Mouse (Mus musculus) B cell, adult 2 months (primary cell): ENCODE results near the gene Actl11.
A peak's percentile ranks its signal among the peaks of the same experiment; 100 is the strongest.

Source experiments
- DNase-seq, 2 experiments: peaks; one replicate each; pipeline ENCODE4 v3.0.0; 2022

Actl11 gene

GRCm38 (mm10) chr9:107923021-107923420, 5.2 kb upstream of the Actl11 start:
- peak; percentile 46 to 48 for DNase-seq

DNA sequence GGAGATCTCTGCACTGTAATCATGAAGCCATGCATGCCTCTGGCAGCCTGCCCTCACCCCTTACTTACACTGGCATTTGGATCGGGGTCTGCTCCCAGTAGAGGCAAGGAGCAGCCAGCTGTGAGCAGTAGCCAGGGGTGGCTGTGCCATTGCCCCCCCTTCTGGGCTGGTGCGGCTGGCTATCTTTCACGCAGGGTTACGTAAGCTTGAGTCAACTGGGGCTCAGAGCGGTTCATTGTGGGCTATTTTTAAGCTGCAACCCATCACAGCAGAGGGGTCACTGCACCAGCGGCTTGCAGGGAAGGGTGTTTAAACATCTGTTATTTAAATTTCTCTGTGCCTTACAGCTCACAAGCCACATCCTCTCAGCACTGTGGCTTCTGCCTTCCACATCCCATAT, 4.3 kb upstream of the Actl11 start:
- no peak for DNase-seq

DNA sequence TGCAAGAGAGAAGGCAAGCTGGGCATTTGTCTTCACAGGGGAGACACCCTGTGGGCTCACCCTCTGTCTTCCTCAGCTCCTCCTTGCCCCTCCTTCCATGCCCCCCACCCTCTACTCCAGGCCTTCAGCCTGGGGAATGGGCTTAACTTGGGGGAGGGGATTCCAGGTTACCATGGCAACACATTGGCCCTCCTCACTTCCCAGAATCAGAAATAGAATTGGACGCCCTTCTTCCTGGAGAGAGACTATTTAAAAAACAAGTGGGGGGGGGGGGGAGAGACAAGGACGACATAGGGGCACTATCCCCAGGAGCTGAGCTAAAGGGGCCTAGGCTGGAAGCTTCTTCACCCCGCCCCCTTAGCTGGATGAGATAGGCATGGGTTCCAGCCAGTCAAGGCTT, 3.0 kb upstream of the Actl11 start:
- no peak for DNase-seq

DNA sequence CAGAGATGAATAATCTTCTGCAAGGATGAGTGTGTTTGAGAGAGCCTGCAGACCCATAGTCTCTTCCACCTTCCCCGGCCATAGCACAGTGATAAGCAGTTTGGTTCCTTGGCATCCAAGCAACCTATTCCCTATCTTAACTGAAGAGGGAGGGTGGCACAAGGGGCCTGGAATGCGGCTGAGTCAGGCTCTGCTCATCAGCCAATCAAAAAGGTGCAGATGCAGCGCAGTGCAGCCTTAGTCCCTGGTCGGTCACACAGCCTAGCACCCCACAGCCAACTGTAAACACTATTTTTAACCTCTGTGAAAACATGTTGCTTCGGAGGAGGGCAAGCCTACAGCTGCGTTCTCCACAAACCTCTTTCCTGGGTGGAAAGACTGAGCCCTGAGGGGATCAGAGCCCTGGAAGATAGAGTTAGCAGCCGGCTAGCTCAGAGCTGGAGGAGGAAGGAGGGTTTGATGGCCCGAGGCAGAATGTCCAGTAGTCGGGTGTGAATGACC, 1.3 kb upstream of the Actl11 start:
- no peak for DNase-seq

DNA sequence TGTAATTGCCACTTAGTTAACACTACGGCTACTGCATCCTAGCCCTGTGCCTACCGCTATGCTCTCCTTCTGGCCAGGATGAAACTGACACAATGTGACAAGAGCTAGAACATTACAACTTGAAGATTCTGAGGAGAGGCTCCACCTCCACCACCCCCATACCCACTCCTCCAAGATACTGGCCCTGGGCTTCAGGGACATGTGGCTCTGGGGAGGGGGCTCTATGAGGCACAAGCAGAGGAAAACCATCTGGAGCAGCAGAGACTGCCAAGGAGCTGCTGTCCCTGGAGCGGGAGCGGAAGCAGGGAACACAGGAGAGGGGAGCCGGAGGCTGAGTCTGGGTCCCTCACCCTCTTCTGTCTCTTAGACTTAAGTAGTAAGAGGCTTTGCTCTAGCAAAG, 520 bp upstream of the Actl11 start:
- DNase-seq, result no peak

DNA sequence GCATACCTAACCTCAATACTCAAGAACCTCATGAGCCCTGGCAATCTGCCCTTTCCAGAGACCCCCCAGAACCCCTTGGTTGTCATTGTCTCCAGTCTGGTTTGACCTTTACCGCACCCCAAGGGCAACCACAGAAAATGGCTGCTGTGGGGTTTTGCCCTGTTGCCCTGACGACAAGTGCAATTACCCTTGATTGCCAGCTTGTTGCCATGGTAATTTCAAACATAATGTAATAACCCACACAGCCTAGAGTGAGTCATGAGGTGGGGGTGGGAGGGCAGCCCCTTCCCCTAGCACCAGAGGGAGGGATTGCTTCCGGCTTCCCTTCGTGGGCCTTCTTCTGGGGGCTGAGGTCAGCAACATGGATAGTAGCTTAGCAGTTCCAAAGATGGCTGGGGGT, 4.0 kb downstream of the Actl11 start:
- DNase-seq, result no peak

GRCm38 (mm10) chr9:107934146-107934545, 5.9 kb downstream of the Actl11 start:
- DNase-seq, result peak; percentile 7 to 16

DNA sequence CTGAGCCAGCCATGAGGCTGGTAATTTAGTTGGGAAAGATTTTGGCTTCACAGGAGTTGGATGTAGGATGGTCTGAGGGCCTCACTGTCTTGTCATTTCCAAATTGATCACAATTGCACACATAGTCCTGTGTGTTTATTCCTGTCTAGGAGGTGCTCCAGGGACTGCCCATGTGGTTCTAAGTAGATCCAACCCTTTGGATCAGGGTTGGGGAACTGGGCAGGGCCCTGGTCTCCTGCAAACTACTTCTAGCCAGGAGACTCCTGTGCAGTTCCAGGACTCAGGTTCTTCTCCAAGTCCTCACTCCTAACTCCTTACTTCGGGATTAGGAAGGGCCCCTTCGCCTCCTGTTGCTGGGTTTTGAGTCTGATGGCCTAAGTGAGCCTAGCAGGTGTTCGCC, 7.1 kb downstream of the Actl11 start, which contains the start of gene Camkv:
Camkv (plus strand) TSS at position 301 of the 400 bp plus-strand sequence.
- DNase-seq, result peak in 1 of 2 experiments; percentile 4

DNA sequence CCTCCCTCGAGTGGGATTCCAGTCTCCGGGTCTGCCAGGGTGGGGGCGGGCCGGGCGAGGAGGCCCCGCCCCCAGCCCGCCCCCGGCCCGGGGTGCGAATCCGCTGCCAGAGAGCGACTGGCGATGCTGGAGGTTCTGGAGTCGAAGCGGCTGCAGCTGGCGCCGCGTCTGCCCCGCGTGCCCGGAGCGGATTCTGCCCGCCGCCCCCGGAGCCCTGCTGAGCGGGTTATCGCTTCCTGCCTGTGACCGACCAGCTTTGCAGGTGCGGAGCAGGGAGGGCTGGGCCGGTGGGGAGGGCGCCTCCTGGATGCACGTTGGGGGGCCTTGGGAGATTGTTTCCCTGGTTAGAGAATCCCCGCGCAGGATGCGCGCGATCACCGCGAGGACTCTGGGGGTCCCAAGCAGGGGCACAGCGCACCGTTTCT, 7.5 kb downstream of the Actl11 start:
- DNase-seq, result peak; percentile 57 to 59

DNA sequence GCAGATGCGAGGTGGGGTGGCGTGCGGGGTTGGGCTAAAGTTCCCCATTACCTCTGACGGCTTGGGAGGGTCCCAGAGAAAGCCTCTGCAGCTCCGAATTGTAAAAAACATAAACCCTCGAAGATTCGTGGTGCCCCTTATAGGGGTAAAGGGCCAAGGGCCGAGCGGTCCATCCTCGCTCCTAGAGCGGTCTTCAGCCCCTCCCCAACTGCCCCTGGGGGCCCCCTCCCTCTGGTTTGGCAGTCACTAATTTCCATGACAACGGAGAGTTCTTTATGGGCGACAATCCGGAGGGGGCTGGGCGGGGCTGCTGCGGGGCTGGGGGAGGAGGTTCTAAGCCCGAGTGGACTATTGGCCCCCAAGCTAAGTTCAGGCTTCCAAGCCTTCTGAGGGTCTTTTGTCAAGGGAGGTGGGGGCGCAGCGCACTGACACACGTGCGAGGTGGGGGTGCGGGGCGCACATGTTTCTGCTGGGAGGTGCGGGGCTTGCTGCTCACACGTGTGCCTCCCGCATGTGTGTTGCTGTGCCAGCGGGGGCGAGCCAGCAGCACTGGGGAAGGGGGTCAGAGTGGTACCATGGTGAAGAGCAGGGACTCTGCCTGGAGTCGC, 8.1 kb downstream of the Actl11 start:
- DNase-seq, result peak in 1 of 2 experiments; percentile 10

DNA sequence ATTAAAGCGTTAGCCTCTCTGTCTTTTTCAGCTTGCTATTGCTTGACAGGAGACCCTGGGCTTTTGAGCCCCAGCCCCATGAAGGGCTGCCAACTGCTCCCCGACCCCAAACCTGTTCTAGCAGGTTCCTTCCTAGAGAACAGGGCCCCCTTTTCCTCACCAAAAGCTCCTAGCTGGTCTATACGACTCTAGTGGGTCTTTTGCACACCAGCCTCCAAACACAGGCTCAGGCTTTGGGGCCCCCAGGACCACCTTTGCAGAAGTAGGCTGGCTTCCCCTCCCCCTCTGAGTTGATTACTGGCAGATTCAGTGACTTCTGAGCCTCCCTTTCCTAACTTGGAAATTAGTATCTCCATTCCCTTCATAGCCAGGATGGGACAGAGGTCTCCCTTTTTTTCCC, 8.6 kb downstream of the Actl11 start:
- DNase-seq, result no peak

- no peak for DNase-seq
Measured at GRCm38 (mm10) chr9:107947241-107948194, 19.2 kb downstream of the Actl11 start.

DNA sequence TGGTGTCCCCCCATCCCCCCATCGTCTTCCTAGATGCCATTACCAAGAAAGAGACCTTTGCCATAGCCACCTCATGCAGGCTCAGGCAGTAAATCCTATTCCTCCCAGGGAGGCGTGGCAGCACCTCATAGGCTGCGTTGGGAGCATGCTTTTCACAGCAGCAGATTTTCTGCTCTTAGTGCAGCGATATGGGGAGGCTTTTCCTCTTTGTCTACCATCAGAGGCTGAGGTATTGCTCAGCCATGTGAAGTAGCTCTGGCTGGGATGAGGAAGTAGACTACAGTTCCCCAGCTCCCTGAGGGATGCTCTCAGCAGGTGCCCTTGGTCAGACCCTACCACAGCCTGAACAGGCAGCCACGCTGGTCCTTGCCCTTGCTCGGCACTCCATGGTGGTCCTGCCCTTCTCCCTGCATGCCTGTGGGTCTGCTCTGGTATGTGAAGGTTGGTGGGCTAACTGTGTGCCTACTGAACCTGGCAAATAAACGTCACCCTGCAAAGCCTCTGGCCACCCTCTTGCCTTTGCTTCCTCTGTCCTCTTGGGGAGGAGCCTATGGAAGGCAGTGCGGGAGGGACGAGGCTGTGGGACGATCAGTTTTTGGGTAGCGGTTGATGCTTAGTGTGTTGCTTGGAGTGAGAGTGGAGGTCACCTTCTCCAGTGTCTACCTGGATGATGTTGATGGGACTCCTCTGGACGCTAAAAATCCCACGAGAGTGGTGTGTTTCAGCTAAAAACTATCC, 21.1 kb downstream of the Actl11 start:
- DNase-seq, result peak in 1 of 2 experiments; percentile 12

DNA sequence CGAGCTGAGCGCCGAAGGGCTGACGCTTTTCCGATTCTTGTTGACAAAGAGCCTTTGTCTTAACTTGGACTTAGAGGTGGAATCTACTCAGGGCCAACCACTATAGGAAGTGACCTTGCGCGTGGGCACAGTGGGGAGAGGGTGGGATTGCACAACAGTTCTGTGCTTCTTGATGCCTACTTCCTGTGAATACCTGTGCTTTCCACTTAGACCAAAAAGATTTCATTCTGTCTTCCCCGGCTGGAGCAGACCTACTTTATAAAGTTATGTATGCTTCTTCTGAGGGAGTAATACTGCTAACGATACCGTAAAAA, 21.6 kb downstream of the Actl11 start, which contains the start of gene Traip:
Traip (plus strand) TSS at position 215 of the 314 bp plus-strand sequence.
- no peak for DNase-seq

GRCm38 (mm10) chr9:107950460-107951355, 22.4 kb downstream of the Actl11 start:
- DNase-seq, result peak; percentile 85 to 86

GRCm38 (mm10) chr9:107955613-107956289, 27.5 kb downstream of the Actl11 start:
- DNase-seq, result no peak

GRCm38 (mm10) chr9:107957141-107957540, 28.9 kb downstream of the Actl11 start:
- DNase-seq, result no peak

DNA sequence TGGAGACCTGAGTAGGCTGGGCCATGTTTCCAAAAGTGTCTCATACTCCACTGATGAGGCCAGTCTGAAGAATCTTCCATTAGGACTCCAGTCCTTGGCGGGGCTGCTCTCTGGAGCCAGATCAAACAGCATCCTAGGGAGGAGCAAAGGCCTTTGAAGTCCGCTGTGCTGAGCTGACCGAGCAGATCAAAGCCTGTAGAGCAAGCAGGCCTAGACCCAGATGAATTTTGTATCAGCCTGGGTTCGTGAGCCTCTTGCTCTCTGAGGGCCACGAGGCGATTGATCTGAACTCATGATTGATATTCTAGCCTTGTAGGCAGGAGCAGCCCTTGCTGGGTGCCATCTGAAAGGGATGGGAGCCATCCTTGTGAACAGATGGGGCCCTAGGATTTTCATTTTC, 31.6 kb downstream of the Actl11 start:
- no peak for DNase-seq

GRCm38 (mm10) chr9:107960928-107961327, 32.7 kb downstream of the Actl11 start:
- peak; percentile 32 to 42 for DNase-seq

GRCm38 (mm10) chr9:107961351-107961762, 33.1 kb downstream of the Actl11 start:
- no peak for DNase-seq

- no peak for DNase-seq
Measured at GRCm38 (mm10) chr9:107961881-107962280, 33.6 kb downstream of the Actl11 start.
